Mouse (Mus musculus) left cerebral cortex, adult 18-20 months (tissue): ENCODE measurements around the gene Slirp. TPM values are rescaled to one million over a fixed set of nuclear protein-coding genes. Genes with fewer than 3 reads are reported as not detected.

Source experiments
- microRNA-seq, 2 experiments: library from miRNA; unstranded; fragments of <30 nt; microRNA quantifications; one replicate each; pipeline ENCODE4 v1.2.0; 2021
- total RNA-seq, 2 experiments: library from RNA; stranded (reverse); gene quantifications; 2 replicates each; pipeline ENCODE4 v1.2.3; 2021

The Slirp gene
- total RNA-seq, 2 experiments from 2014 or later, result 96.2 to 96.3 TPM

Small RNA genes lying within 50 kb of the gene (microRNA-seq; reads per million reads assigned to microRNA genes)
- gene Mir3068, result 70.8 to 77.5 reads per million in 2 experiments

Other genes starting within 250 kb of the Slirp start
- gene Samd15, start 244.2 kb upstream of the Slirp start, total RNA-seq, result 1 to 10 TPM; 4.9 to 5.1 TPM
- 10 to 100 TPM; 29.7 to 30.7 TPM for gene Tmed8, start 243.4 kb upstream of the Slirp start, total RNA-seq
- 1 to 10 TPM; 1.8 to 2.3 TPM for gene Noxred1, start 205.2 kb upstream of the Slirp start, total RNA-seq
- 10 to 100 TPM; 50.9 to 54.3 TPM for gene Vipas39, start 177.6 kb upstream of the Slirp start, total RNA-seq
- gene Ahsa1, start 177.4 kb upstream of the Slirp start, total RNA-seq, result 100 to 1,000 TPM; 176 to 181 TPM
- under 1 TPM; 0.30 to 0.33 TPM for gene Ism2, start 144.2 kb upstream of the Slirp start, total RNA-seq
- gene Sptlc2, start 55.5 kb upstream of the Slirp start, total RNA-seq, result 10 to 100 TPM; 31.7 to 33.3 TPM
- gene Alkbh1, start 121 bp downstream of the Slirp start, total RNA-seq, result 10 to 100 TPM; 19.2 to 20.3 TPM
- 10 to 100 TPM; 69.7 to 70.8 TPM for gene Snw1, start 28.4 kb downstream of the Slirp start, total RNA-seq
- gene Gm5788, start 50.8 kb downstream of the Slirp start, total RNA-seq, result not detected
- not detected for gene Gm8300, start 70.4 kb downstream of the Slirp start, total RNA-seq
- gene Oog1, start 158.8 kb downstream of the Slirp start, total RNA-seq, result not detected
- gene Gm4027, start 175.0 kb downstream of the Slirp start, total RNA-seq, result not detected
- not detected for gene Gm16381, start 200.7 kb downstream of the Slirp start, total RNA-seq